Mouse (Mus musculus) hindbrain, embryonic 11.5 days (tissue): ENCODE measurements around the gene Ints2. TPM values are rescaled to one million over a fixed set of nuclear protein-coding genes. Genes with fewer than 3 reads are reported as not detected.
A peak's percentile ranks its signal among the peaks of the same experiment; 100 is the strongest.
"Not testable (repeated sequence)": the region's sequence is repeated elsewhere in the genome, so short reads cannot be mapped to it uniquely, and the experiment has no call there.

Source experiments
- ATAC-seq: fragments of 200-750 bp; cut with Nextera tagmentation; 2 replicates; pipeline ENCODE4 v1.8.0; 2017; ENCODE audit warnings: mild to moderate bottlenecking, moderate TSS enrichment, moderate library complexity; ENCODE audit not compliant: low FRiP score
- DNase-seq: peaks from one replicate; pipeline ENCODE4 v3.0.0-alpha.2; 2015; ENCODE audit warnings: low spot score
- H3K27ac ChIP-seq: fragments of 300-500 bp; sonication (generic); 2 replicates; pipeline ENCODE4 v1.5.1; 2014; ENCODE audit warnings: mild to moderate bottlenecking, low read depth, low read length
- H3K27me3 ChIP-seq: fragments of 300-500 bp; sonication (generic); 2 replicates; pipeline ENCODE4 v1.6.1; 2014; ENCODE audit warnings: mild to moderate bottlenecking, low read length, moderate library complexity, mixed read lengths; ENCODE audit not compliant: control insufficient read depth, insufficient read depth
- H3K36me3 ChIP-seq: fragments of 300-500 bp; sonication (generic); 2 replicates; pipeline ENCODE4 v1.6.1; 2014; ENCODE audit warnings: mild to moderate bottlenecking, low read length, moderate library complexity, mixed read lengths; ENCODE audit not compliant: control insufficient read depth, insufficient read depth
- H3K4me1 ChIP-seq: fragments of 300-500 bp; sonication (generic); replicated peaks from 2 replicates; pipeline ENCODE4 v1.6.1; 2014; ENCODE audit warnings: low read length, mixed read lengths; ENCODE audit not compliant: control insufficient read depth, insufficient read depth
- H3K4me2 ChIP-seq: fragments of 300-500 bp; sonication (generic); replicated peaks from 2 replicates; pipeline ENCODE4 v1.6.1; 2014; ENCODE audit warnings: mild to moderate bottlenecking, low read depth, low read length
- H3K4me3 ChIP-seq: fragments of 300-500 bp; sonication (generic); 2 replicates; pipeline ENCODE4 v1.5.1; 2014; ENCODE audit warnings: low read depth, low read length
- H3K9ac ChIP-seq: fragments of 300-500 bp; sonication (generic); 2 replicates; pipeline ENCODE4 v1.6.1; 2014; ENCODE audit warnings: low read depth, low read length
- H3K9me3 ChIP-seq: fragments of 300-500 bp; sonication (generic); 2 replicates; pipeline ENCODE4 v1.6.1; 2016; ENCODE audit warnings: low read length; ENCODE audit not compliant: control insufficient read depth
- WGBS: fragments of 180-500 bp; shearing (Covaris S2); extraction: QIAGEN DNeasy Blood & Tissue Kit; methylation state at CpG from one replicate; pipeline ENCODE4 v1.1.7; 2014; 5-methylcytosine and 5-hydroxymethylcytosine counted together
- polyA plus RNA-seq: library from polyadenylated mRNA; unstranded; fragments of >200 nt; fragmentation: Nextera tagmentation; extraction: Ambion mirVana; gene quantifications from 2 replicates; pipeline ENCODE4 v1.2.1, GENCODE M21; 2014

Gene Ints2
- polyA plus RNA-seq, 1 experiment from 2014 or later = 47.2 TPM

- H3K4me2 ChIP-seq = peak within 1 kb of the TSS; percentile 62
- H3K9me3 ChIP-seq = peaks cover 3% of the 10 kb centered on the region; the same call in 1 of the 2 replicates
- H3K27ac ChIP-seq = peak within 1 kb of the TSS; percentile 65
- H3K9ac ChIP-seq = peak within 1 kb of the TSS; percentile 84
- WGBS = under 1% methylated on average over 59 of the region's 60 CpGs
- DNase-seq (peak; percentile 95), ATAC-seq (peak; percentile 98)
- peaks cover 11% of the 10 kb centered on the region for H3K36me3 ChIP-seq
- H3K27me3 ChIP-seq = no peaks in the 10 kb centered on the region
- H3K4me1 ChIP-seq = no peaks in the 10 kb centered on the region
- H3K4me3 ChIP-seq = peak within 1 kb of the TSS; percentile 83
Measured at GRCm38 (mm10) chr11:86201037-86201786, 56.2 kb downstream of the Ints2 start, which contains the start of gene Brip1. Gene Brip1, minus strand, starts transcription at chr11:86201193.

- H3K4me2 ChIP-seq = peak overlapping the region; percentile 62
- 2% methylated on average over 17 of the region's 21 CpGs for WGBS
- no peaks in the 10 kb centered on the region for H3K27me3 ChIP-seq
Measured at GRCm38 (mm10) chr11:86200460-86201021, 56.8 kb downstream of the Ints2 start.

GRCm38 (mm10) chr11:86199733-86200132 is 57.6 kb downstream of the Ints2 start:
- Histone ChIP-seq H3K4me3 (peak overlapping the region; percentile 83; the same call in 1 of the 2 replicates), H3K9ac (no peak overlapping the region), H3K27ac (no peak overlapping the region), H3K36me3 (peaks cover 3% of the 10 kb centered on the region; the same call in 1 of the 2 replicates), H3K27me3 (no peaks in the 10 kb centered on the region), H3K9me3 (peaks cover 3% of the 10 kb centered on the region; the same call in 1 of the 2 replicates), H3K4me2 (no peak overlapping the region), H3K4me1 (no peaks in the 10 kb centered on the region)
- DNase-seq (no peak), ATAC-seq (no peak)
- 62% methylated on average over 4 of the region's 4 CpGs for WGBS

More at GRCm38 (mm10) chr11:86200460-86201021, 56.8 kb downstream of the Ints2 start:
- peaks cover 9% of the 10 kb centered on the region for H3K36me3 ChIP-seq
- H3K27ac ChIP-seq = peak overlapping the region; percentile 30
- H3K9me3 ChIP-seq = peaks cover 3% of the 10 kb centered on the region; the same call in 1 of the 2 replicates
- ATAC-seq (peak; percentile 84), DNase-seq (no peak)
- peak overlapping the region; percentile 83 for H3K4me3 ChIP-seq
- no peaks in the 10 kb centered on the region for H3K4me1 ChIP-seq
- H3K9ac ChIP-seq = peak overlapping the region; percentile 45

- ATAC-seq, H3K4me1 ChIP-seq, H3K36me3 ChIP-seq, H3K27me3 ChIP-seq, H3K4me2 ChIP-seq, H3K4me3 ChIP-seq, DNase-seq, H3K9me3 ChIP-seq, H3K9ac ChIP-seq, H3K27ac ChIP-seq: not testable (repeated sequence)
- WGBS = 94% methylated on average over 7 of the region's 7 CpGs
Measured at GRCm38 (mm10) chr11:86185224-86185623, 72.2 kb downstream of the Ints2 start.

- DNase-seq = no peak
- H3K4me1 ChIP-seq = no peaks in the 10 kb centered on the region
- no peak overlapping the region for H3K4me2 ChIP-seq
- H3K9ac ChIP-seq = no peak overlapping the region
- no peaks in the 10 kb centered on the region for H3K27me3 ChIP-seq
- H3K9me3 ChIP-seq = no peaks in the 10 kb centered on the region
- WGBS = 79% methylated on average over 3 of the region's 3 CpGs
- no peak overlapping the region for H3K27ac ChIP-seq
- ATAC-seq = no peak
- no peaks in the 10 kb centered on the region for H3K36me3 ChIP-seq
- H3K4me3 ChIP-seq = no peak overlapping the region
Measured at GRCm38 (mm10) chr11:86175833-86176232, 81.5 kb downstream of the Ints2 start.

GRCm38 (mm10) chr11:86174173-86174572 is 83.2 kb downstream of the Ints2 start:
- WGBS = 56% methylated on average over 2 of the region's 2 CpGs

GRCm38 (mm10) chr11:86170743-86171142 is 86.6 kb downstream of the Ints2 start:
- Histone ChIP-seq H3K27ac (no peak overlapping the region), H3K9me3 (no peaks in the 10 kb centered on the region), H3K4me3 (no peak overlapping the region), H3K9ac (no peak overlapping the region), H3K27me3 (no peaks in the 10 kb centered on the region), H3K36me3 (no peaks in the 10 kb centered on the region), H3K4me1 (no peaks in the 10 kb centered on the region), H3K4me2 (no peak overlapping the region)
- WGBS = 99% methylated on average over 2 of the region's 2 CpGs
- no peak for DNase-seq
- ATAC-seq = no peak

More at GRCm38 (mm10) chr11:86174173-86174572, 83.2 kb downstream of the Ints2 start:
- Histone ChIP-seq H3K4me3 (no peak overlapping the region), H3K9me3 (no peaks in the 10 kb centered on the region), H3K36me3 (no peaks in the 10 kb centered on the region), H3K9ac (no peak overlapping the region), H3K27ac (no peak overlapping the region), H3K4me2 (no peak overlapping the region), H3K27me3 (no peaks in the 10 kb centered on the region), H3K4me1 (no peaks in the 10 kb centered on the region)
- DNase-seq (peak; percentile 66), ATAC-seq (no peak)
